Mouse (Mus musculus): ENCODE data around the gene Dmc1.

DNA sequence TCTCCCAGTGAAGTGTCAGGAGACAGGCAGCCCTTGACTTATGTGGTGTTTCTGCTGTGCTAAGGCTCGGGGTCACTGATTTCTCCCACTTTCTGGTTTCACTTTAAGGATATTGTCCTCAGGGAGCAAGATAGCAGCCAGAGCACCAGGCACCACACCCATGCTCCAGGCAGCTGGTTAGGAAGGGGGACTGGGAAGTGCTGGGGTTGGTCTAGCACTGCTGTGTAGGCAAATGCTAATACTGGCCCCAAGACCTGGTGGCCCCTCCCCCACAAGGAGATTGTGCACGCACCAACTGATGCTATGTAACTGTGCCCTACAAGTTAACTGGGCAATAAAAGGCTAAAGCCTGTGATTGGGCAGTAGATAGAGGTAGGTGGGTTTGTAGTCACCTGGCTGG lies 25.6 kb upstream of the Dmc1 start:
- TF ChIP-seq CTCF (IDR thresholded peaks at IDR 0.05; ENCODE audit: low read depth), result no peak
- TF ChIP-seq EP300 (IDR thresholded peaks at IDR 0.05; ENCODE audit: low read depth), result no peak
